Mouse (Mus musculus): ENCODE measurements around the gene Wnt10a. TPM values are rescaled to one million over a fixed set of nuclear protein-coding genes. Genes with fewer than 3 reads are reported as not detected.

Gene Wnt10a
- polyA plus RNA-seq, 1 experiment from 2014 or later: not detected

- no peak for ATAC-seq (ENCODE audit: insufficient read depth)
- no peak for TF ChIP-seq CTCF (IDR thresholded peaks at IDR 0.05; ENCODE audit: low read depth)
- Histone ChIP-seq H3K4me1 (ENCODE audit: insufficient read depth) (0 out of 2 replicates have a peak, but pooled peaks cover 5% of the 10 kb centered on the region), H3K4me3 (ENCODE audit: low read depth, low read length) (peak overlapping the region; percentile 21; the same call in 1 of the 2 replicates), H3K4me2 (peak overlapping the region; percentile 53; the same call in 1 of the 2 replicates), H3K9ac (no peak overlapping the region), H3K27me3 (ENCODE audit: insufficient read depth, low read length) (peaks cover 99% of the 10 kb centered on the region), H3K9me3 (ENCODE audit: low read depth, low read length) (no peaks in the 10 kb centered on the region), H3K36me3 (ENCODE audit: insufficient read depth) (no peaks in the 10 kb centered on the region), H3K27ac (ENCODE audit: low read depth) (no peak overlapping the region)
- 0% methylated on average over 6 of the region's 11 CpGs for WGBS
- no peak for DNase-seq
These were observed 3.8 kb downstream of the Wnt10a start for GRCm38 (mm10) chr1:74795145-74795529.

- Histone ChIP-seq H3K4me3 (ENCODE audit: low read depth, low read length) (no peak overlapping the region), H3K27ac (ENCODE audit: low read depth) (no peak overlapping the region), H3K9me3 (ENCODE audit: low read depth, low read length) (no peaks in the 10 kb centered on the region), H3K27me3 (ENCODE audit: insufficient read depth, low read length) (peaks cover 98% of the 10 kb centered on the region), H3K9ac (no peak overlapping the region), H3K4me1 (ENCODE audit: insufficient read depth) (0 out of 2 replicates have a peak, but pooled peaks cover 3% of the 10 kb centered on the region), H3K36me3 (ENCODE audit: insufficient read depth) (no peaks in the 10 kb centered on the region), H3K4me2 (no peak overlapping the region)
- WGBS: 15% methylated on average over 5 of the region's 5 CpGs
- DNase-seq (peak; percentile 76), ATAC-seq (ENCODE audit: insufficient read depth) (peak; percentile 75)
- TF ChIP-seq CTCF (IDR thresholded peaks at IDR 0.05; ENCODE audit: low read depth): no peak
These were observed 6.1 kb downstream of the Wnt10a start for GRCm38 (mm10) chr1:74797459-74797858.

GRCm38 (mm10) chr1:74800424-74800888 is 9.1 kb downstream of the Wnt10a start:
- Histone ChIP-seq H3K9ac (peak overlapping the region; percentile 18; the same call in 1 of the 2 replicates), H3K9me3 (ENCODE audit: low read depth, low read length) (no peaks in the 10 kb centered on the region), H3K4me2 (peak overlapping the region; percentile 46), H3K27ac (ENCODE audit: low read depth) (no peak overlapping the region), H3K4me3 (ENCODE audit: low read depth, low read length) (peak overlapping the region; percentile 22; the same call in 1 of the 2 replicates), H3K36me3 (ENCODE audit: insufficient read depth) (no peaks in the 10 kb centered on the region), H3K27me3 (ENCODE audit: insufficient read depth, low read length) (peaks cover 98% of the 10 kb centered on the region), H3K4me1 (ENCODE audit: insufficient read depth) (0 out of 2 replicates have a peak, but pooled peaks cover 3% of the 10 kb centered on the region)
- whole genome bisulfite sequencing: under 1% methylated on average over 29 of the region's 29 CpGs
- ATAC-seq (ENCODE audit: insufficient read depth) (no peak), DNase-seq (peak; percentile 32)
- no peak for TF ChIP-seq CTCF (IDR thresholded peaks at IDR 0.05; ENCODE audit: low read depth)

GRCm38 (mm10) chr1:74801631-74802140 is 10.4 kb downstream of the Wnt10a start:
- 0 out of 2 replicates have a peak, but pooled peaks cover 3% of the 10 kb centered on the region for H3K4me1 ChIP-seq (ENCODE audit: insufficient read depth)
- no peaks in the 10 kb centered on the region for H3K9me3 ChIP-seq (ENCODE audit: low read depth, low read length)
- DNase-seq: no peak
- peaks cover 98% of the 10 kb centered on the region for H3K27me3 ChIP-seq (ENCODE audit: insufficient read depth, low read length)
- H3K9ac ChIP-seq: no peak overlapping the region
- H3K36me3 ChIP-seq (ENCODE audit: insufficient read depth): no peaks in the 10 kb centered on the region
- WGBS: 14% methylated on average over 6 of the region's 6 CpGs
- TF ChIP-seq CTCF (IDR thresholded peaks at IDR 0.05; ENCODE audit: low read depth): no peak
- no peak for ATAC-seq (ENCODE audit: insufficient read depth)
- H3K4me2 ChIP-seq: no peak overlapping the region
- H3K27ac ChIP-seq (ENCODE audit: low read depth): no peak overlapping the region
- no peak overlapping the region for H3K4me3 ChIP-seq (ENCODE audit: low read depth, low read length)

- Histone ChIP-seq H3K27ac (ENCODE audit: low read depth) (no peak overlapping the region), H3K4me2 (peak overlapping the region; percentile 72), H3K9me3 (ENCODE audit: low read depth, low read length) (no peaks in the 10 kb centered on the region), H3K9ac (peak overlapping the region; percentile 23; the same call in 1 of the 2 replicates), H3K4me1 (ENCODE audit: insufficient read depth) (peaks cover 11% of the 10 kb centered on the region; the same call in 1 of the 2 replicates), H3K4me3 (ENCODE audit: low read depth, low read length) (peak overlapping the region; percentile 40), H3K27me3 (ENCODE audit: insufficient read depth, low read length) (peaks cover 98% of the 10 kb centered on the region), H3K36me3 (ENCODE audit: insufficient read depth) (no peaks in the 10 kb centered on the region)
- WGBS: 1% methylated on average over 57 of the region's 57 CpGs
- DNase-seq (peak; percentile 82), ATAC-seq (ENCODE audit: insufficient read depth) (peak; percentile 63)
- peak; percentile 71 for TF ChIP-seq CTCF (IDR thresholded peaks at IDR 0.05; ENCODE audit: low read depth)
These were observed 11.7 kb downstream of the Wnt10a start for GRCm38 (mm10) chr1:74802795-74803656.

- H3K4me1 ChIP-seq (ENCODE audit: insufficient read depth): peaks cover 11% of the 10 kb centered on the region; the same call in 1 of the 2 replicates
- no peak for TF ChIP-seq CTCF (IDR thresholded peaks at IDR 0.05; ENCODE audit: low read depth)
- no peak for DNase-seq
These were observed 13.0 kb downstream of the Wnt10a start for GRCm38 (mm10) chr1:74804211-74804870.

More at GRCm38 (mm10) chr1:74804211-74804870, 13.0 kb downstream of the Wnt10a start:
- H3K9ac ChIP-seq: no peak overlapping the region
- H3K36me3 ChIP-seq (ENCODE audit: insufficient read depth): no peaks in the 10 kb centered on the region
- WGBS: 11% methylated on average over 10 of the region's 10 CpGs
- ATAC-seq (ENCODE audit: insufficient read depth): no peak
- H3K27me3 ChIP-seq (ENCODE audit: insufficient read depth, low read length): peaks cover 97% of the 10 kb centered on the region
- H3K4me3 ChIP-seq (ENCODE audit: low read depth, low read length): no peak overlapping the region
- no peak overlapping the region for H3K27ac ChIP-seq (ENCODE audit: low read depth)
- no peak overlapping the region for H3K4me2 ChIP-seq
- no peaks in the 10 kb centered on the region for H3K9me3 ChIP-seq (ENCODE audit: low read depth, low read length)

Measured in lung, embryonic 14.5 days (tissue).